Mouse (Mus musculus): Measurements from ENCODE around the gene Emid1. TPM values are rescaled to one million over a fixed set of nuclear protein-coding genes. Genes with fewer than 3 reads are reported as not detected.

Gene Emid1
- total and polyA plus RNA-seq, 2 experiments from 2014 or later: 15.7 to 22.7 TPM

DNA sequence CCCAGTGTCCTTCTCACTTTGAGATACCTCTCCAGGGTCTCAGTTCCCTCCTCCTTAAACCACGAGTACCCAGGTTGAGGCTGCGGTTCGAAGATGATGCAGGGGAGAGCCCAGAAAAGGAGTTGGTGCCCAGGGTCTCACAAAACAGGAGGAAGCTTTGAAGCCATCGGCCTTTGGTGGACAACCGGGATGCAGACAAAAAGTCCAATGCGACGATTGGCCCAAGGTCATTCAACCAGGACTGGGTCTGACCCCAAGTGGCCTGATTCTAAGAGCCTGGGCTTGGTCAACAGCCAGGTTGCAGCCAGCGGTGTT lies 94.6 kb downstream of the Emid1 start:
- Histone ChIP-seq H3K4me3 (ENCODE audit: low read length) (peak overlapping the region; percentile 46), H3K4me2 (ENCODE audit: low read depth, low read length) (peak overlapping the region; percentile 88), H3K9me3 (ENCODE audit: low read length) (no peaks in the 10 kb centered on the region), H3K9ac (replicated peaks; ENCODE audit: low read length) (peak overlapping the region; percentile 43), H3K27ac (no peak overlapping the region), H3K27me3 (ENCODE audit: insufficient read depth, low read length) (peaks cover 18% of the 10 kb centered on the region), H3K4me1 (ENCODE audit: insufficient read depth, low read length) (peaks cover 15% of the 10 kb centered on the region), H3K36me3 (ENCODE audit: insufficient read depth, low read length) (0 out of 2 replicates have a peak, but pooled peaks cover 4% of the 10 kb centered on the region)
- TF ChIP-seq CTCF (IDR thresholded peaks at IDR 0.05; ENCODE audit: low read depth): no peak
- 14% methylated on average over 7 of the region's 8 CpGs for WGBS
- DNase-seq (ENCODE audit: low spot score): no peak
- no peak for ATAC-seq

DNA sequence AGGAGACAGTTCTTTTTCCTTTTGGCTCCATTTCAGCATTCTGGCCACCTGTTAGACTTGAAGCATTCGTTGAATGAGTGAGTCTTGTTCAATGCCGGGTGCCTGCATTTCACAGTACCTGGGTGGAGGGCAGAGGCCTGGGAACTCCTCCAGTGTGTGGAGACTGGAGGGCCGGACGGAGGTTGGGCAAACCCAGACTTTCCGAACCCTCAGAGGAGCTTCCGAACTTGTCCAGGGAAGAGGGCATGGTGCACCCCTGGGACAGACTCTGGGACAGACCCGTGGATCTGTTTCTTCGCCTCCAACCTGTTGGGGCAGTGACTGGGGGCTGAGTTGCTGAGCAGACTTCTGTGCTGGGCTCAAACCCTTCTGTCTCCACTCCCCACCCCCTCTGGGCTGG lies 95.0 kb downstream of the Emid1 start:
- DNase-seq (ENCODE audit: low spot score) (no peak), ATAC-seq (no peak)
- H3K27ac ChIP-seq: no peak overlapping the region
- H3K4me1 ChIP-seq (ENCODE audit: insufficient read depth, low read length): peaks cover 11% of the 10 kb centered on the region
- H3K36me3 ChIP-seq (ENCODE audit: insufficient read depth, low read length): 0 out of 2 replicates have a peak, but pooled peaks cover 4% of the 10 kb centered on the region
- no peak for TF ChIP-seq CTCF (IDR thresholded peaks at IDR 0.05; ENCODE audit: low read depth)
- 46% methylated on average over 8 of the region's 8 CpGs for WGBS
- H3K9me3 ChIP-seq (ENCODE audit: low read length): no peaks in the 10 kb centered on the region
- H3K4me2 ChIP-seq (ENCODE audit: low read depth, low read length): peak overlapping the region; percentile 88; the same call in 1 of the 2 replicates
- H3K9ac ChIP-seq (replicated peaks; ENCODE audit: low read length): no peak overlapping the region
- no peak overlapping the region for H3K4me3 ChIP-seq (ENCODE audit: low read length)
- peaks cover 18% of the 10 kb centered on the region for H3K27me3 ChIP-seq (ENCODE audit: insufficient read depth, low read length)

Other genes with a start within 250 kb of the Emid1 start
- 46.6 and 60.3 TPM in 2 replicates for gene Nefh, start 204.2 kb downstream of the Emid1 start, total RNA-seq (2014; rRNA removed)
- 21.7 and 22.5 TPM in 2 replicates for gene Nefh, start 204.2 kb downstream of the Emid1 start, polyA plus RNA-seq (2015; fragmentation: Nextera tagmentation; extraction: Ambion mirVana)
- 141 and 150 TPM in 2 replicates for gene Ap1b1, start 165.4 kb downstream of the Emid1 start, total RNA-seq (2014; rRNA removed)
- 85.3 and 89.1 TPM in 2 replicates for gene Ap1b1, start 165.4 kb downstream of the Emid1 start, polyA plus RNA-seq (2015; fragmentation: Nextera tagmentation; extraction: Ambion mirVana)
- gene Rasl10a, start 94.1 kb downstream of the Emid1 start, total RNA-seq (2014; rRNA removed): 4.7 and 4.8 TPM in 2 replicates
- 4.5 and 4.7 TPM in 2 replicates for gene Rasl10a, start 94.1 kb downstream of the Emid1 start, polyA plus RNA-seq (2015; fragmentation: Nextera tagmentation; extraction: Ambion mirVana)
- 38.1 and 40.2 TPM in 2 replicates for gene Gas2l1, start 86.9 kb downstream of the Emid1 start, total RNA-seq (2014; rRNA removed)
- 16.3 and 17.3 TPM in 2 replicates for gene Gas2l1, start 86.9 kb downstream of the Emid1 start, polyA plus RNA-seq (2015; fragmentation: Nextera tagmentation; extraction: Ambion mirVana)
- gene Rhbdd3, start 53.3 kb downstream of the Emid1 start, total RNA-seq (2014; rRNA removed): 48.8 and 54.5 TPM in 2 replicates
- 39.1 and 42.2 TPM in 2 replicates for gene Rhbdd3, start 53.3 kb downstream of the Emid1 start, polyA plus RNA-seq (2015; fragmentation: Nextera tagmentation; extraction: Ambion mirVana)
- gene Ewsr1, start 53.0 kb downstream of the Emid1 start, total RNA-seq (2014; rRNA removed): 337 and 384 TPM in 2 replicates
- gene Ewsr1, start 53.0 kb downstream of the Emid1 start, polyA plus RNA-seq (2015; fragmentation: Nextera tagmentation; extraction: Ambion mirVana): 371 and 412 TPM in 2 replicates
- gene Kremen1, start 109.3 kb upstream of the Emid1 start, total RNA-seq (2014; rRNA removed): 14.8 and 18.5 TPM in 2 replicates
- gene Kremen1, start 109.3 kb upstream of the Emid1 start, polyA plus RNA-seq (2015; fragmentation: Nextera tagmentation; extraction: Ambion mirVana): 3.2 and 3.6 TPM in 2 replicates

Data from hindbrain, postnatal 0 days (tissue).